17 mouse cellular contexts compared by ENCODE assay signal in the genomic region with DNA sequence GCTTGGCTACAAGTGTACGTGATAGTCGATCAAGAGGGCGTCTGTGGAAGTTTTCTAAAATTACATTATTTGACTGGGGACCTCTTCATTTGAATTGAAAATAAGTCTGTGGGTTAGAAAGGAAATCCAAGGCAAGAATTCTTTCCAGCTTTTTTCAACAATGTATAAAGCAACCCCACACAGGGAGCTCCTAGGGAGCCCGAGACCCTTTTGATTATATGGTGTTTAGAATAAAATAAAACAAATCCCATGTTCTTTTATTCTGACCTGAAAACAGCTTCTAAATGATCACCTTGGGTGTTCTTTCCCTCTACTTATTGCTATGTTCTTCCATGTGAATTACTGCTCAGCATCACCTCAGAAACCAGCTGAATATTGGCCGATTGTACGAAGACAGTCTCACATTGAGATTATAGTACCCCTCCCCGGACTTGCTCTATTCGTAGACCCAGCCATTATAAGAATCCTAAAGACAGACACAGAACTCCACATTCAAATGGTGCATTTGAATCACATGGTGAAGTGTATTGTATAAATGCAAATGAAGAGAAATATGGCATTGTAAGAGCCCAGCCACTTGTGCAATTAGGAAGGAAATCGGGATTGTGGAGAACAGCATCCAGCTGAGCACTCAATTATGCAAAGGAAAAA.
DNase-seq lines count a peak whose midpoint lies in the region; ATAC-seq and TF ChIP-seq lines count a peak whose summit lies in the region.
"Had no signal": no experiment of that assay in that cellular context is flagged by ENCODE, and none has a peak within 500 bp of the region (broad histone marks: within the 10 kb centered on the region; RNA-seq: fewer than 3 reads in every experiment).

No protein-coding gene starts in this region.

- peaks cover 16% of the 10 kb centered on the region; the same call in 1 of the 2 replicates for H3K4me1 ChIP-seq in midbrain, embryonic 12.5 days
- H3K4me1 ChIP-seq in midbrain, embryonic 15.5 days, result no peaks in the 10 kb centered on the region
- H3K4me1 ChIP-seq in forebrain, embryonic 13.5 days, result peaks cover 25% of the 10 kb centered on the region
- H3K4me1 ChIP-seq in forebrain, postnatal 0 days (ENCODE audit: insufficient read depth), result peaks cover 4% of the 10 kb centered on the region; the same call in 1 of the 2 replicates
- H3K4me1 ChIP-seq in intestine, postnatal 0 days (replicated peaks; ENCODE audit: control insufficient read depth, insufficient read depth, low read length), result no peaks in the 10 kb centered on the region
- H3K4me1 ChIP-seq: heart, embryonic 15.5 days had no signal

- H3K4me3 ChIP-seq in midbrain, embryonic 12.5 days, result no peak overlapping the region
- H3K4me3 ChIP-seq in midbrain, embryonic 15.5 days, result no peak overlapping the region
- no peak overlapping the region for H3K4me3 ChIP-seq in forebrain, embryonic 13.5 days
- H3K4me3 ChIP-seq in forebrain, postnatal 0 days (ENCODE audit: low read depth, low read length), result no peak overlapping the region
- no peak overlapping the region for H3K4me3 ChIP-seq in intestine, postnatal 0 days (ENCODE audit: low read depth, low read length)
- H3K4me3 ChIP-seq: heart, embryonic 15.5 days; layer of hippocampus, adult 2 months had no signal

- H3K4me2 ChIP-seq in midbrain, embryonic 12.5 days (replicated peaks), result no peak overlapping the region
- H3K4me2 ChIP-seq in midbrain, embryonic 15.5 days, result no peak overlapping the region
- peak overlapping the region; percentile 9; the same call in 1 of the 2 replicates for H3K4me2 ChIP-seq in forebrain, embryonic 13.5 days
- no peak overlapping the region for H3K4me2 ChIP-seq in forebrain, postnatal 0 days (ENCODE audit: low read depth)
- H3K4me2 ChIP-seq in intestine, postnatal 0 days (replicated peaks; ENCODE audit: low read depth), result no peak overlapping the region
- H3K4me2 ChIP-seq: heart, embryonic 15.5 days had no signal

- no peak for DNase-seq in forebrain, postnatal 0 days
- DNase-seq in urinary bladder, postnatal 10 days (ENCODE audit: low spot score), result no peak
- no peak for DNase-seq in adrenal gland, adult (ENCODE audit: inconsistent age in 2 of 2, low spot score in 1 of 2)
- DNase-seq: adrenal gland, postnatal 10 days; cerebellum, adult 9-10 months; heart, postnatal 36 days; kidney, adult 9 months; kidney, postnatal 25 days; thymus, postnatal 14 days had no signal

- no peaks in the 10 kb centered on the region for H3K27me3 ChIP-seq in midbrain, embryonic 12.5 days
- H3K27me3 ChIP-seq in midbrain, embryonic 15.5 days (replicated peaks), result no peaks in the 10 kb centered on the region
- H3K27me3 ChIP-seq in forebrain, embryonic 13.5 days, result no peaks in the 10 kb centered on the region
- H3K27me3 ChIP-seq in forebrain, postnatal 0 days (ENCODE audit: insufficient read depth, low read length), result no peaks in the 10 kb centered on the region
- no peaks in the 10 kb centered on the region for H3K27me3 ChIP-seq in intestine, postnatal 0 days (replicated peaks; ENCODE audit: control insufficient read depth, insufficient read depth, low read length)
- H3K27me3 ChIP-seq: heart, embryonic 15.5 days had no signal

- no peaks in the 10 kb centered on the region for H3K9me3 ChIP-seq in midbrain, embryonic 12.5 days
- no peaks in the 10 kb centered on the region for H3K9me3 ChIP-seq in midbrain, embryonic 15.5 days
- H3K9me3 ChIP-seq in forebrain, embryonic 13.5 days (replicated peaks), result no peaks in the 10 kb centered on the region
- no peaks in the 10 kb centered on the region for H3K9me3 ChIP-seq in forebrain, postnatal 0 days (ENCODE audit: low read length)
- H3K9me3 ChIP-seq in intestine, postnatal 0 days (ENCODE audit: control insufficient read depth), result no peaks in the 10 kb centered on the region
- H3K9me3 ChIP-seq: heart, embryonic 15.5 days had no signal

- peak; percentile 79 for ATAC-seq in midbrain, embryonic 12.5 days (ENCODE audit: low FRiP score, low read depth)
- ATAC-seq in midbrain, embryonic 15.5 days (replicated peaks), result no peak
- ATAC-seq in forebrain, embryonic 13.5 days, result peak; percentile 93
- ATAC-seq in forebrain, postnatal 0 days, result peak; percentile 77; the same call in 1 of the 2 replicates
- no peak for ATAC-seq in intestine, postnatal 0 days
- ATAC-seq: activated CD4-positive, CD25-positive, alpha-beta regulatory T cell, adult 4 months; inflammation-experienced regulatory T-cells, adult 6 months had no signal

- WGBS in midbrain, embryonic 12.5 days, result 64% methylated on average over 9 of the region's 9 CpGs
- 47% methylated on average over 9 of the region's 9 CpGs for WGBS in midbrain, embryonic 15.5 days
- 20% methylated on average over 9 of the region's 9 CpGs for WGBS in forebrain, embryonic 13.5 days
- 16% methylated on average over 9 of the region's 9 CpGs for WGBS in forebrain, postnatal 0 days
- 89% methylated on average over 9 of the region's 9 CpGs for WGBS in intestine, postnatal 0 days

- no peak overlapping the region for H3K27ac ChIP-seq in midbrain, embryonic 12.5 days (replicated peaks)
- H3K27ac ChIP-seq in midbrain, embryonic 15.5 days, result no peak overlapping the region
- peak overlapping the region; percentile 4; the same call in 1 of the 2 replicates for H3K27ac ChIP-seq in forebrain, embryonic 13.5 days
- H3K27ac ChIP-seq in forebrain, postnatal 0 days (ENCODE audit: low read depth, low read length), result no peak overlapping the region
- H3K27ac ChIP-seq in intestine, postnatal 0 days (ENCODE audit: low read depth, low read length), result no peak overlapping the region
- H3K27ac ChIP-seq: heart, embryonic 15.5 days; layer of hippocampus, adult 2 months had no signal

- H3K9ac ChIP-seq in midbrain, embryonic 12.5 days (replicated peaks), result no peak overlapping the region
- no peak overlapping the region for H3K9ac ChIP-seq in midbrain, embryonic 15.5 days
- no peak overlapping the region for H3K9ac ChIP-seq in forebrain, embryonic 13.5 days
- H3K9ac ChIP-seq in forebrain, postnatal 0 days, result no peak overlapping the region
- H3K9ac ChIP-seq in intestine, postnatal 0 days (ENCODE audit: low read depth, low read length), result no peak overlapping the region
- H3K9ac ChIP-seq: heart, embryonic 15.5 days had no signal

- no peaks in the 10 kb centered on the region for H3K36me3 ChIP-seq in midbrain, embryonic 12.5 days
- H3K36me3 ChIP-seq in midbrain, embryonic 15.5 days (replicated peaks), result no peaks in the 10 kb centered on the region
- H3K36me3 ChIP-seq in forebrain, embryonic 13.5 days (ENCODE audit: poor library complexity, severe bottlenecking), result no peaks in the 10 kb centered on the region
- no peaks in the 10 kb centered on the region for H3K36me3 ChIP-seq in forebrain, postnatal 0 days (ENCODE audit: insufficient read depth)
- no peaks in the 10 kb centered on the region for H3K36me3 ChIP-seq in intestine, postnatal 0 days (ENCODE audit: control insufficient read depth, insufficient read depth)
- H3K36me3 ChIP-seq: heart, embryonic 15.5 days had no signal

- no peak for TF ChIP-seq CTCF in forebrain, postnatal 0 days (IDR thresholded peaks at IDR 0.05; ENCODE audit: low read depth)
- no peak for TF ChIP-seq CTCF in intestine, postnatal 0 days (IDR thresholded peaks at IDR 0.05; ENCODE audit: low read depth)

Comparison
In these comparisons a context has a peak if more than half of its experiments do, and no peak if none do; other contexts are left out.
1. ATAC-seq: peak in midbrain, embryonic 12.5 days (single experiment), forebrain, embryonic 13.5 days (single experiment) and forebrain, postnatal 0 days (single experiment); none in midbrain, embryonic 15.5 days (single experiment) and intestine, postnatal 0 days (single experiment).